Mouse (Mus musculus): ENCODE results near the gene Tnfsf8. TPM values are rescaled to one million over a fixed set of nuclear protein-coding genes. Genes with fewer than 3 reads are reported as not detected.

The Tnfsf8 gene
- polyA plus RNA-seq, 1 experiment from 2014 or later, result not detected

DNA sequence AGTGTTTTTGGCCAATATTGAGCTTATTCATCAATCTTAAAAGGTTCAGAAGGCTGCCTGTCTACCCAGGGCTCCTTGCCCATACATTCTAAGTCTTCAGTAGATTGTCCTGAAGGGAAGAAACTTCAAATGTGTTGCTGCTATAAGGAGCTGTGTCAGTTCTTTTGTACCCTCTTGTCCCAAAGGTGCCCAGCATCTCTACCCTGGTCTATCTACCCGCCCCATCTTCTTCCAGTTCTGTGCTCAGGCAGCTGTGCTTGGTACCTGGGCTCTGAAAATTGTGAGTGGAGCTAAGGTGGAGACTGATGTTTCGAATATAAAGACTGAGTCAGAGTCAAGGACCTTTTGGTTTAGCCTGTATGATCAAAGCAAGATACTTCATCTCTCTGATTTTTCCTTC is 11.1 kb downstream of the Tnfsf8 start:
- ATAC-seq (ENCODE audit: low read depth), result no peak
- Histone ChIP-seq H3K4me3 (ENCODE audit: low read depth, low read length) (no peak overlapping the region), H3K4me1 (ENCODE audit: control insufficient read depth, low read depth, low read length) (no peaks in the 10 kb centered on the region), H3K9me3 (replicated peaks; ENCODE audit: control insufficient read depth, low read length) (no peaks in the 10 kb centered on the region), H3K27me3 (ENCODE audit: control insufficient read depth, insufficient read depth, low read depth, low read length) (no peaks in the 10 kb centered on the region), H3K36me3 (ENCODE audit: control insufficient read depth, insufficient read depth) (no peaks in the 10 kb centered on the region), H3K9ac (ENCODE audit: low read depth, low read length) (no peak overlapping the region), H3K27ac (ENCODE audit: low read length) (no peak overlapping the region), H3K4me2 (ENCODE audit: low read depth, low read length) (no peak overlapping the region)
- WGBS (ENCODE audit: insufficient replicate concordance), result 53% methylated on average over 2 of the region's 2 CpGs

DNA sequence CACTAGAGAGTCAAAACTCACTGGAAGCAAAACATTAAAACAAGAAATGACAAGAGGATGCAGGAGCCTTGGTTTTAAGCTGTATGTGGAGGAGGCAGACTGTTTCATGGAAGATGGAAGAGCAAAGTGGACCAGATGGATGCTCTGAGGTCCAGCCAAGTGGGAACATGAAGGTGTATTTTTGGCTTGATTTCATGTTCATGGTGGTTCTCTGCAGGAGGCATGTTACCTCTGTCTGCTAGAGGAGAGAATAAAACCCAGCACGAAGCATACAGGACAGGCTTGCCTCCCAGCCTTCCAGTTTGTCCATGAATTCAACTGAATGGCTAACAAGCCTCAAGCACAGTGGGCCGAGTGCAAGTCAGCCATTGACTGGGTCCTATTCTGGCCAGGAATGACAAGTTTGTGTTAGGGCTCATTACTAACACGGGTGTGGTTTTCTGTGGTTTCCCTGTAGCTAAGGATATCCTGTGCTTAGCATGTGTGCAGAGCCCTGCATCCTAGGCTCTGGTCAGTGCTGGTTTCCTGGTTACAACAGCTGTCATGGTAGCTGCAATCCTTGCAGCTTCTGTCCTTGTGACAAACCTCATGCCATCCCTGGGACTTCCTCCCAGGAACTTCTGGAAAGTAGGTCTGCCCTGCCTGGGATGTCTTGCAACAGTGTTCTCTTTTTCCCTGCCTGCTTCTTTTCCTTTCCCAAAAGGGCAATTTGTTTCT is 14.1 kb downstream of the Tnfsf8 start:
- no peaks in the 10 kb centered on the region for H3K36me3 ChIP-seq (ENCODE audit: control insufficient read depth, insufficient read depth)
- H3K27me3 ChIP-seq (ENCODE audit: control insufficient read depth, insufficient read depth, low read depth, low read length), result no peaks in the 10 kb centered on the region
- WGBS (ENCODE audit: insufficient replicate concordance), result 22% methylated on average over 3 of the region's 3 CpGs
- no peaks in the 10 kb centered on the region for H3K9me3 ChIP-seq (replicated peaks; ENCODE audit: control insufficient read depth, low read length)
- H3K9ac ChIP-seq (ENCODE audit: low read depth, low read length), result no peak overlapping the region
- H3K4me3 ChIP-seq (ENCODE audit: low read depth, low read length), result no peak overlapping the region
- H3K4me1 ChIP-seq (ENCODE audit: control insufficient read depth, low read depth, low read length), result no peaks in the 10 kb centered on the region
- ATAC-seq (ENCODE audit: low read depth), result no peak
- no peak overlapping the region for H3K27ac ChIP-seq (ENCODE audit: low read length)
- H3K4me2 ChIP-seq (ENCODE audit: low read depth, low read length), result no peak overlapping the region

DNA sequence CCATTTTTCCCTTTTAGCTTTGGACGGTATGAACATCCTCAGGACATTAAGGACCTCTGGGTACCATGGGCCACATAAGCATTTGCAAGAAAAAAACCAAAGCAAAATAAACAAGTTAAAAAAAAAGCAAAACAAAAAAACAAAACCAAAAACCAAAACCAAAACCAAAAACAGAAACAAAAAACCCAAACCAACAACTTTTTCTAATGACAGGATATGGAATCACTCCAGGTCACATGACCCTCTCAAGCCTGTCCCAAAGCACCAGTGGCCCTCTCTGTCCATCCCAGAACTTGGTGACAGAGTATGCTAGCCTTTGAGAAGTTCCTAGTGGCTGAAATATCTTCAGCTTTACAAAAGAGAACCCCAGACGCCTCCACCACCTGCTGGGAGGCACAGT is 15.4 kb downstream of the Tnfsf8 start:
- H3K4me3 ChIP-seq (ENCODE audit: low read depth, low read length), result no peak overlapping the region
- 35% methylated on average over 2 of the region's 2 CpGs for WGBS (ENCODE audit: insufficient replicate concordance)

DNA sequence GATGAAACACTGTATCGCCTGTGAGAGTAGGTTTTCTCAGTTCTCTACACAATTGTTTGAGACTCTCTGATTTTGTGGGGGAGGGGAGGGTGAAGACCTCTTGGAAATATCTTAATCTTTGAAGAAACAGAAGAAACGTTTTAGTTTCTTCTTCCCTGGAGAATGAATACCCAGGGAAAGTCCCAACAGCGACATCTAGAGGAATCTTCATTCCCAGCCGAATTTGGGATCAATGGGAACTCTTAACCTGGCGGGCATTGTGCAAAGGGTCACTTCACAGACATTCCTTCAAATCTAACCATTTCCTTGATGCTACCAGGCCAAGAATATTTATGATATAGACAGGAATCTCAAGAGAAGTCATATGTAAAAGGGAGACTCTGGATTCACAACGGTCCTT is 17.2 kb downstream of the Tnfsf8 start:
- no peaks in the 10 kb centered on the region for H3K9me3 ChIP-seq (replicated peaks; ENCODE audit: control insufficient read depth, low read length)
- H3K4me2 ChIP-seq (ENCODE audit: low read depth, low read length), result no peak overlapping the region
- H3K4me3 ChIP-seq (ENCODE audit: low read depth, low read length), result no peak overlapping the region
- H3K36me3 ChIP-seq (ENCODE audit: control insufficient read depth, insufficient read depth), result no peaks in the 10 kb centered on the region
- H3K27ac ChIP-seq (ENCODE audit: low read length), result no peak overlapping the region
- ATAC-seq (ENCODE audit: low read depth), result no peak
- 24% methylated on average over 6 of the region's 6 CpGs for WGBS (ENCODE audit: insufficient replicate concordance)
- H3K27me3 ChIP-seq (ENCODE audit: control insufficient read depth, insufficient read depth, low read depth, low read length), result no peaks in the 10 kb centered on the region
- no peaks in the 10 kb centered on the region for H3K4me1 ChIP-seq (ENCODE audit: control insufficient read depth, low read depth, low read length)
- H3K9ac ChIP-seq (ENCODE audit: low read depth, low read length), result no peak overlapping the region

More for the DNA sequence above, 15.4 kb downstream of the Tnfsf8 start:
- H3K27ac ChIP-seq (ENCODE audit: low read length), result no peak overlapping the region
- no peak for ATAC-seq (ENCODE audit: low read depth)
- H3K9ac ChIP-seq (ENCODE audit: low read depth, low read length), result no peak overlapping the region
- H3K36me3 ChIP-seq (ENCODE audit: control insufficient read depth, insufficient read depth), result no peaks in the 10 kb centered on the region
- H3K4me1 ChIP-seq (ENCODE audit: control insufficient read depth, low read depth, low read length), result no peaks in the 10 kb centered on the region
- H3K4me2 ChIP-seq (ENCODE audit: low read depth, low read length), result no peak overlapping the region
- H3K27me3 ChIP-seq (ENCODE audit: control insufficient read depth, insufficient read depth, low read depth, low read length), result no peaks in the 10 kb centered on the region
- H3K9me3 ChIP-seq (replicated peaks; ENCODE audit: control insufficient read depth, low read length), result no peaks in the 10 kb centered on the region

DNA sequence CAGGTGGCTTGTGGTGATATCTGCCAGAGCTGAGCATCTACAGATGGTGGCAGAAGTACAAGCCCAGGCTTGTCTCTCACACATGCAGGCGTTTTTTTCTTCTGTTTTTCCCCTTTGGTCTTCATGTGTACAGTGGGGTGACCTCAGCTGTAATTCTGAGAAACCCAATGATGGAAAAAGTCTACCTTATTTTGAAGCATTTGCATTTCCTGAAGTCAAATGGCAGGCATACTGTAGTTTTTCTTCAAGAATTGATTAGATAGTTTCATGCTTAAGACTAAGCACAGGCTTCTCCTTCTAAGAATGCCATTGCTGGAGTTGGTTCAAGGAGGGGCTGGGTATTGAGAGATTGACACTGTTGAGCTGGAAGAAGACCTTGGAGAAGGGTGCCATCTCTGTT is 18.9 kb downstream of the Tnfsf8 start:
- Histone ChIP-seq H3K4me2 (ENCODE audit: low read depth, low read length) (no peak overlapping the region), H3K9me3 (replicated peaks; ENCODE audit: control insufficient read depth, low read length) (no peaks in the 10 kb centered on the region), H3K4me3 (ENCODE audit: low read depth, low read length) (no peak overlapping the region), H3K36me3 (ENCODE audit: control insufficient read depth, insufficient read depth) (no peaks in the 10 kb centered on the region), H3K9ac (ENCODE audit: low read depth, low read length) (no peak overlapping the region), H3K27ac (ENCODE audit: low read length) (no peak overlapping the region), H3K27me3 (ENCODE audit: control insufficient read depth, insufficient read depth, low read depth, low read length) (no peaks in the 10 kb centered on the region), H3K4me1 (ENCODE audit: control insufficient read depth, low read depth, low read length) (no peaks in the 10 kb centered on the region)
- no peak for ATAC-seq (ENCODE audit: low read depth)
- 14% methylated on average over 1 of the region's 1 CpGs for WGBS (ENCODE audit: insufficient replicate concordance)

DNA sequence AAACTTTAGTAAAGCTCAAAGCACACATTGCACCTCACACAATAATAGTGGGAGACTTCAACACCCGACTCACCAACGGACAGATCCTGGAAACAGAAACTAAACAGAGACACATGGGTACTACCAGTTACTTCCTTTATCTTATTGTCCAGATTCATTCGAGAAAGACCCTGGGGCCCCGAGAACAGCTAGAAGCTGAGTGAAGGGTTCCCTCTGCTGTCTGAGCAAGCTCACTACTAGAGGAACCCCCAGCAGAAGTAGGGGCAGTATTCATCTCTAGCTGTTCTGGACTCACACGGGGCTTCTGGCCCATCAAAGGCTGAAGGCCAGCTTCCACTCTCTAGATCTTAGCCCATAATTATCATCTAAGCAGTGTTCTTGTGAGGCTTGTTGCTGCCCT is 20.7 kb downstream of the Tnfsf8 start:
- no peaks in the 10 kb centered on the region for H3K27me3 ChIP-seq (ENCODE audit: control insufficient read depth, insufficient read depth, low read depth, low read length)
- H3K9me3 ChIP-seq (replicated peaks; ENCODE audit: control insufficient read depth, low read length), result no peaks in the 10 kb centered on the region
- H3K4me1 ChIP-seq (ENCODE audit: control insufficient read depth, low read depth, low read length), result no peaks in the 10 kb centered on the region
- H3K4me3 ChIP-seq (ENCODE audit: low read depth, low read length), result no peak overlapping the region
- WGBS (ENCODE audit: insufficient replicate concordance), result 7% methylated on average over 5 of the region's 5 CpGs
- no peak overlapping the region for H3K9ac ChIP-seq (ENCODE audit: low read depth, low read length)
- no peaks in the 10 kb centered on the region for H3K36me3 ChIP-seq (ENCODE audit: control insufficient read depth, insufficient read depth)
- no peak overlapping the region for H3K4me2 ChIP-seq (ENCODE audit: low read depth, low read length)
- ATAC-seq (ENCODE audit: low read depth), result no peak
- no peak overlapping the region for H3K27ac ChIP-seq (ENCODE audit: low read length)

DNA sequence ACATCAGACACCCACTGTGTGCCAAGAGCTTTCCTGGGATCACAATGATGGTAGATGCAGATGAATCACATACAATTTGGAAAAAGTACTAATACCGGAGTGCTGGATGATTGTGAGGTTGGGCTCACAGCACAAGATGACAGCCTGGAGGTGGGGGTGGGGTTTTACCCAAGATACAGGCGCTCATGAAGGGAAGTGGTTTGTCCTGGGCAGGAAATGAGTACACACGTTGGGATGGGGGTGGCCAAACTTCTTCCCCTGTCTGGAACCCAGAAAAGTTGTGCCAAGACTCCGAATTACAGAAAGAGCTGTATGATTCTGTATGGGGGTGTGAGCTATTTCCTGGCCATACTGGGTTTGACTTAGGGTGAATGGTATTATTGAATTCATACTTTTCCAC is 38.0 kb downstream of the Tnfsf8 start:
- no peak overlapping the region for H3K4me3 ChIP-seq (ENCODE audit: low read depth, low read length)
- no peak overlapping the region for H3K4me2 ChIP-seq (ENCODE audit: low read depth, low read length)
- ATAC-seq (ENCODE audit: low read depth), result no peak
- 16% methylated on average over 4 of the region's 4 CpGs for WGBS (ENCODE audit: insufficient replicate concordance)
- no peaks in the 10 kb centered on the region for H3K4me1 ChIP-seq (ENCODE audit: control insufficient read depth, low read depth, low read length)
- no peaks in the 10 kb centered on the region for H3K27me3 ChIP-seq (ENCODE audit: control insufficient read depth, insufficient read depth, low read depth, low read length)
- H3K9ac ChIP-seq (ENCODE audit: low read depth, low read length), result no peak overlapping the region
- no peak overlapping the region for H3K27ac ChIP-seq (ENCODE audit: low read length)
- no peaks in the 10 kb centered on the region for H3K9me3 ChIP-seq (replicated peaks; ENCODE audit: control insufficient read depth, low read length)
- no peaks in the 10 kb centered on the region for H3K36me3 ChIP-seq (ENCODE audit: control insufficient read depth, insufficient read depth)

DNA sequence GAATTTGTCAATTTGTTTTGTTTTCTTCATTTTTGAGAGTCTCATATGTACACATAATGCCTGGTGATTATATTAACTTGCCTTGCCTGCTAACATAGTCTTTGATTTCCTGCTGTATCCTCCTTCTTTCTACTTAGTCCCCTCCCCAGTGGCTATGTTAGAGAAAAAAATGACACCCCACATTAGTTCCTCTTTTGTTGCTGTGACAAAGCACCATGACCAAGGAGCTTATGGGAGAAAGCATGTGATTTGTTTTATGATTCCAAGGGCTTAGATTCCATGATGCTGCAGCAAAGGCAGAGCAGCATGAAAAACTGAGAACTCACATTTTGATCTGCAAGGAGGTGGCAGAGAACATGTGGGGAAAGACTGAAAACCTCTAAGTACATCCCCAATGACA is 43.6 kb downstream of the Tnfsf8 start:
- H3K27ac ChIP-seq (ENCODE audit: low read length), result no peak overlapping the region
- no peaks in the 10 kb centered on the region for H3K4me1 ChIP-seq (ENCODE audit: control insufficient read depth, low read depth, low read length)
- no peak overlapping the region for H3K9ac ChIP-seq (ENCODE audit: low read depth, low read length)
- no peak for ATAC-seq (ENCODE audit: low read depth)
- no peak overlapping the region for H3K4me2 ChIP-seq (ENCODE audit: low read depth, low read length)
- no peaks in the 10 kb centered on the region for H3K9me3 ChIP-seq (replicated peaks; ENCODE audit: control insufficient read depth, low read length)
- H3K36me3 ChIP-seq (ENCODE audit: control insufficient read depth, insufficient read depth), result no peaks in the 10 kb centered on the region
- no peaks in the 10 kb centered on the region for H3K27me3 ChIP-seq (ENCODE audit: control insufficient read depth, insufficient read depth, low read depth, low read length)
- H3K4me3 ChIP-seq (ENCODE audit: low read depth, low read length), result no peak overlapping the region

DNA sequence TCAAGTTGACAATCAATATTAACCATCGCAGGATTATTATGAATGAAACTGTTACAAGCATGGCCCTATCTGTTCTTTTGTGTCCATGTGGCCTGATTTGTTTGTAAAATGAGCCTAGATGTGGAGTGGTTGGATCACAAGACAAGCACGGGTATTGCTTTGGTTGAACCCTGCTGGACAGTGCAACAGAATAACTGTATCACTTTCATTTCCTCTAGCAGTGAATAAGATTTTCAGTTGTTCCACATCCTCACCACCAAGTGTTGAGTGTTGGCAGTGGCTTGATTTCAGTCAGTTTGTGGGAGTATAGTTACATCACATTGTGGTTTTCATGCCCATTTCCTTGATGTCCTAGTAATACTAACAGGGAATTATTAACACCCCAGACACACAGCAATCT is 45.5 kb downstream of the Tnfsf8 start:
- H3K4me2 ChIP-seq (ENCODE audit: low read depth, low read length), result no peak overlapping the region
- no peak overlapping the region for H3K9ac ChIP-seq (ENCODE audit: low read depth, low read length)
- ATAC-seq (ENCODE audit: low read depth), result no peak
- WGBS (ENCODE audit: insufficient replicate concordance), result 57% methylated on average over 2 of the region's 2 CpGs
- no peak overlapping the region for H3K27ac ChIP-seq (ENCODE audit: low read length)
- H3K4me1 ChIP-seq (ENCODE audit: control insufficient read depth, low read depth, low read length), result no peaks in the 10 kb centered on the region
- no peaks in the 10 kb centered on the region for H3K27me3 ChIP-seq (ENCODE audit: control insufficient read depth, insufficient read depth, low read depth, low read length)
- no peaks in the 10 kb centered on the region for H3K9me3 ChIP-seq (replicated peaks; ENCODE audit: control insufficient read depth, low read length)
- no peak overlapping the region for H3K4me3 ChIP-seq (ENCODE audit: low read depth, low read length)
- no peaks in the 10 kb centered on the region for H3K36me3 ChIP-seq (ENCODE audit: control insufficient read depth, insufficient read depth)
